Mouse (Mus musculus) limb, embryonic 11.5 days (tissue): ENCODE data around the gene Mxi1. TPM values are rescaled to one million over a fixed set of nuclear protein-coding genes. Genes with fewer than 3 reads are reported as not detected.

Experiments used
- ATAC-seq: fragments of 200-750 bp; cut with Nextera tagmentation; 2 replicates; pipeline ENCODE4 v1.8.0; 2017; ENCODE audit warnings: low read depth; ENCODE audit not compliant: insufficient number of reproducible peaks, low FRiP score, low TSS enrichment
- DNase-seq: peaks from one replicate; pipeline ENCODE4 v3.0.0-alpha.2; 2015; ENCODE audit warnings: low spot score
- H3K27ac ChIP-seq: fragments of 300-500 bp; sonication (generic); replicated peaks from 2 replicates; pipeline ENCODE4 v1.5.1; 2014; ENCODE audit warnings: low read depth, mild to moderate bottlenecking, low read length
- H3K27me3 ChIP-seq: fragments of 300-500 bp; sonication (generic); 2 replicates; pipeline ENCODE4 v1.6.1; 2014; ENCODE audit warnings: mild to moderate bottlenecking, low read length, mixed read lengths; ENCODE audit not compliant: control insufficient read depth, insufficient read depth
- H3K36me3 ChIP-seq: fragments of 300-500 bp; sonication (generic); 2 replicates; pipeline ENCODE4 v1.6.1; 2014; ENCODE audit warnings: mild to moderate bottlenecking, low read length, moderate library complexity, mixed read lengths; ENCODE audit not compliant: control insufficient read depth, insufficient read depth
- H3K4me1 ChIP-seq: fragments of 300-500 bp; sonication (generic); 2 replicates; pipeline ENCODE4 v1.6.1; 2014; ENCODE audit warnings: low read length, mixed read lengths; ENCODE audit not compliant: control insufficient read depth, insufficient read depth
- H3K4me2 ChIP-seq: fragments of 300-500 bp; sonication (generic); 2 replicates; pipeline ENCODE4 v1.6.1; 2014; ENCODE audit warnings: low read depth, mild to moderate bottlenecking, moderate library complexity; ENCODE audit not compliant: severe bottlenecking
- H3K4me3 ChIP-seq: fragments of 300-500 bp; sonication (generic); 2 replicates; pipeline ENCODE4 v1.5.1; 2014; ENCODE audit warnings: low read depth, low read length
- H3K9ac ChIP-seq: fragments of 300-500 bp; sonication (generic); 2 replicates; pipeline ENCODE4 v1.6.1; 2014; ENCODE audit warnings: mild to moderate bottlenecking, low read length
- H3K9me3 ChIP-seq: fragments of 300-500 bp; sonication (generic); 2 replicates; pipeline ENCODE4 v1.6.1; 2016; ENCODE audit warnings: low read length; ENCODE audit not compliant: control insufficient read depth
- WGBS: fragments of 180-500 bp; shearing (Covaris S2); extraction: QIAGEN DNeasy Blood & Tissue Kit; methylation state at CpG from one replicate; pipeline ENCODE4 v1.1.7; 2014; 5-methylcytosine and 5-hydroxymethylcytosine counted together
- polyA plus RNA-seq: library from polyadenylated mRNA; unstranded; fragments of >200 nt; fragmentation: Nextera tagmentation; extraction: Ambion mirVana; gene quantifications from 2 replicates; pipeline ENCODE4 v1.2.1, GENCODE M21; 2014

Mxi1 gene
- polyA plus RNA-seq, 1 experiment from 2014 or later = 41.5 TPM

GRCm38 (mm10) chr19:53284268-53285208 lies 25.8 kb upstream of the Mxi1 start:
- ATAC-seq = no peak
- no peaks in the 10 kb centered on the region for H3K4me1 ChIP-seq
- H3K27me3 ChIP-seq = no peaks in the 10 kb centered on the region
- WGBS = 45% methylated on average over 20 of the region's 20 CpGs
- no peak for DNase-seq
- no peaks in the 10 kb centered on the region for H3K36me3 ChIP-seq
- H3K27ac ChIP-seq = no peak overlapping the region
- H3K4me3 ChIP-seq = no peak overlapping the region
- no peak overlapping the region for H3K9ac ChIP-seq
- no peak overlapping the region for H3K4me2 ChIP-seq
- no peaks in the 10 kb centered on the region for H3K9me3 ChIP-seq

- Histone ChIP-seq H3K4me2 (no peak overlapping the region), H3K27me3 (no peaks in the 10 kb centered on the region), H3K9me3 (no peaks in the 10 kb centered on the region), H3K36me3 (no peaks in the 10 kb centered on the region), H3K4me3 (no peak overlapping the region), H3K4me1 (no peaks in the 10 kb centered on the region), H3K9ac (no peak overlapping the region), H3K27ac (no peak overlapping the region)
- ATAC-seq (no peak), DNase-seq (no peak)
- 79% methylated on average over 23 of the region's 23 CpGs for WGBS
These were observed 13.7 kb upstream of the Mxi1 start for GRCm38 (mm10) chr19:53296331-53297254.

- Histone ChIP-seq H3K9me3 (no peaks in the 10 kb centered on the region), H3K4me1 (no peaks in the 10 kb centered on the region), H3K27me3 (no peaks in the 10 kb centered on the region), H3K4me3 (no peak overlapping the region), H3K27ac (no peak overlapping the region), H3K9ac (no peak overlapping the region), H3K4me2 (no peak overlapping the region), H3K36me3 (no peaks in the 10 kb centered on the region)
- ATAC-seq (no peak), DNase-seq (no peak)
- WGBS = 66% methylated on average over 17 of the region's 17 CpGs
These were observed 11.0 kb upstream of the Mxi1 start for GRCm38 (mm10) chr19:53299156-53299828.

GRCm38 (mm10) chr19:53299829-53300181 lies 10.5 kb upstream of the Mxi1 start:
- ATAC-seq (no peak), DNase-seq (no peak)
- Histone ChIP-seq H3K4me1 (no peaks in the 10 kb centered on the region), H3K27ac (no peak overlapping the region), H3K9me3 (no peaks in the 10 kb centered on the region), H3K4me2 (no peak overlapping the region), H3K4me3 (no peak overlapping the region), H3K9ac (no peak overlapping the region), H3K27me3 (no peaks in the 10 kb centered on the region), H3K36me3 (no peaks in the 10 kb centered on the region)
- 92% methylated on average over 4 of the region's 4 CpGs for WGBS

DNA sequence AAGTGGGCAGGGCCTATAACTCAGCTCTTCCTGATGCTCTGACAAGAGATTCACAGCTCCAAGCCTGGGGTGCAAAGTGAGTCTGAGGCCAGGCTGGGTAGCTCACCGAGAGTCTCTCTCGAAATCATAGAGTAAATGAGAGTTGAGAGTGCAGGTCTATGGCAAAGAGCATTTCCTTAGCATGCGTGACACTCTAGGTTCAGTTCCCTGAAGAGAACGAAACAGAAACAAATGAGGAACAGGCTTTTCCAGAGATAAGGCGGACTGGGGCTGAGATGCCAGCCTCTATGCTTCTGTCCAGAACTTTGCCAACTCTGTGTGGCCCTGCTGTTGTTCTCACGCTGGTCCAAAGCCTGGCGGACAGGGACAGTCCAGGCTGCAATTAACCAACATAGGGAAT lies 6.9 kb upstream of the Mxi1 start:
- no peak for ATAC-seq

DNA sequence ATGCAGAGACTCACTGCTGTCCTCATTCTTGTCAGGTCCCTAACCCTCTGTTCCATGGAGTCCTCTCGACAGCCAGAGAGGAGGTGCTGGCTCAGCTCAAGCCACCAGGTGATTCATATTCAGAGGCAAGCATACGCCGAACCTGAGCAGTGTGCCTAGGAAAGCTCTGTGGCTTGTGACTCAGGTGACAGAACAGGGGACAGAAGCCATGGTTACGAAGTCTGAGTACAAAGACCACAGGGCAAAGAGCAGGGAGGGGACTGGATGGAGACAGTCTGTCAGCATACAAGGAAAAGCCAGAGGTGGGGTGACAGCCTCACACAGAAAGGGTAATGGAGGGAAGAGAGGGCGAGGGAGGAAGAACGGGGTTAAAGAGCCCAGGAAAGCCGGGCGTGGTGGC lies 4.7 kb upstream of the Mxi1 start:
- ATAC-seq (no peak), DNase-seq (no peak)
- Histone ChIP-seq H3K4me2 (no peak overlapping the region), H3K4me1 (peaks cover 4% of the 10 kb centered on the region; the same call in 1 of the 2 replicates), H3K36me3 (no peaks in the 10 kb centered on the region), H3K27me3 (no peaks in the 10 kb centered on the region), H3K9ac (no peak overlapping the region), H3K9me3 (no peaks in the 10 kb centered on the region), H3K27ac (no peak overlapping the region), H3K4me3 (no peak overlapping the region)
- 89% methylated on average over 8 of the region's 8 CpGs for WGBS

More for the DNA sequence above, 6.9 kb upstream of the Mxi1 start:
- WGBS = 83% methylated on average over 7 of the region's 7 CpGs
- DNase-seq = no peak
- no peak overlapping the region for H3K9ac ChIP-seq
- no peaks in the 10 kb centered on the region for H3K4me1 ChIP-seq
- no peaks in the 10 kb centered on the region for H3K27me3 ChIP-seq
- H3K27ac ChIP-seq = no peak overlapping the region
- H3K9me3 ChIP-seq = no peaks in the 10 kb centered on the region
- H3K4me3 ChIP-seq = no peak overlapping the region
- no peak overlapping the region for H3K4me2 ChIP-seq
- H3K36me3 ChIP-seq = no peaks in the 10 kb centered on the region

- ATAC-seq = no peak
- no peak for DNase-seq
- Histone ChIP-seq H3K9me3 (no peaks in the 10 kb centered on the region), H3K9ac (no peak overlapping the region), H3K27ac (no peak overlapping the region), H3K4me2 (no peak overlapping the region), H3K27me3 (no peaks in the 10 kb centered on the region), H3K36me3 (no peaks in the 10 kb centered on the region), H3K4me1 (peaks cover 4% of the 10 kb centered on the region; the same call in 1 of the 2 replicates), H3K4me3 (no peak overlapping the region)
- 48% methylated on average over 11 of the region's 11 CpGs for WGBS
These were observed 3.6 kb upstream of the Mxi1 start for GRCm38 (mm10) chr19:53306706-53307105.

- Histone ChIP-seq H3K36me3 (no peaks in the 10 kb centered on the region), H3K9ac (no peak overlapping the region), H3K4me3 (no peak overlapping the region), H3K27me3 (no peaks in the 10 kb centered on the region), H3K9me3 (no peaks in the 10 kb centered on the region), H3K27ac (no peak overlapping the region), H3K4me2 (no peak overlapping the region), H3K4me1 (peaks cover 4% of the 10 kb centered on the region; the same call in 1 of the 2 replicates)
- no peak for ATAC-seq
- 64% methylated on average over 6 of the region's 6 CpGs for WGBS
- no peak for DNase-seq
These were observed 3.1 kb upstream of the Mxi1 start for GRCm38 (mm10) chr19:53307219-53307618.
